Mouse (Mus musculus): Measurements from ENCODE around the gene Gpr62.

The Gpr62 gene

DNA sequence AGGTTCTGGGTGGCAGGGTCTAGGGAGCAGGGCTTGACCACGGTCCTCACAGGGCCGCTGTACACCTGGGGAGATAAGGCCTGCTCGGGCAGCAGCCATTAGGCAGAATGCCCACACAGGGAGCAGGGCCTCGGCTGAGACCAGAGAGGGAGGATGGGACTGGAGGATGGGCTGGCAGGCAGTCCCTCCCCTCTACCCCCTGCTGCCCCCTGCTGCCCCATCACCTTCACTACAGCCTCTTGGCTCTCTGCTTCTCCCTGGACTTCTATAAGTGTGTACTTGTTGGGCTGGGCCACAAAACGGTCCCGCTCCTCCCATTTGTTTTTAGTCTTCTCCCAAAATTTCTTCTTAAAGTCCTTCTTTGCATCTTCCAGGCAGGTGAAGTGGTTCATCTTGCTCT, 8.7 kb upstream of the Gpr62 start:
- DNase-seq (ENCODE audit: low spot score) = peak; percentile 79

- no peak for DNase-seq (ENCODE audit: low spot score)
Measured at GRCm38 (mm10) chr9:106473753-106474105, 8.0 kb upstream of the Gpr62 start.

DNA sequence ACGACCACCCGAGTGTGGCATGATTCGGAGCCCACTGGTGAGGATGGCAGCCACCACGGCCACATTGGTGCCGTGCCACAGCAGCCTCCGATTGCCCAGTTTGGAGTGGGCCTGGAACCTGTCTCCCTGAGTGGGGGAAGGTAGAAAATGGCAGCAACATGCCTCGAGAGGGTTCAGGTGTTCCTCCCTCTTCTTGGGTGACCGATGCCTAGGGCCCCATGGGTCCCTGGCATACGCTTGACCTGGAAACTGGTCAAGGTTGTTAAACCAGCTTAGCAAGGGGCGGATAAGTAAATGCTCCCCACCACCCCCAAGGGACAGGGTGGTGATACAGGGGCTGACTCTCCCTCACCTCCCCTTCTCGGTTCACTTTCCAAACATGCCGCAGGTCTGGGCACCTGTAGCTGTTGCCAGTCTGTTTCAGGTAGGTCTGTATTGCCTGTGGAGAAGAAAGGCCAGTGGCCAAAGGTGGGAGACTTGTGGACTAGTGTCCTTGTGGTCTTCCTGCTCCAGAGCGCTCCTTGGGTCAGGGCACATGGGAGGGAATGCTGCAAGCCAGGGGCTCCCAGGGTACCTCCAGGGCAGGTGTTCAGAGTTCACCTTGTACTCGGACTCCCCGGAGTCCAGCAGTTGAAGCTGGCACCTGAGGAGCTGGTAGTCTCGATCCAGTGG, 7.5 kb upstream of the Gpr62 start:
- no peak for DNase-seq (ENCODE audit: low spot score)

DNA sequence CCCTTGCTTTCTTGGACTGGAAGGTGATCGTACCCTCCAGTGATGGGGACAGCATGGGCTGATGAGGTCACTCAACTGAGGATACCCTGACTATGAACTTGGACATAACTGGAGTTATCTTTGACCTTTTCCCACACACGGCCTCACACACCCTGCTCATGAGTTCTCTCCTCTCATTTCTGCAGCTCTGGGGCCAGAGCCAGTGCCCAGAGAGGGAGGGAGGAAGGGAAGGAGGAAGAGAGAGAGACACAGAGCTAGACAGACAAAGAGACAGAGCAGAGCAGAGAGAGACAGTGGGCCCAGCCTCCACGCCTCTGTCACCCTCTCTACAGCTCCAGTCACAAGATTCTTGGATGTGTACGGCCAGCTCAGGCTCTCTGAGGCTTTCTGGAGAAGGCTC, 6.6 kb upstream of the Gpr62 start:
- no peak for DNase-seq (ENCODE audit: low spot score)

GRCm38 (mm10) chr9:106471892-106472291, 6.2 kb upstream of the Gpr62 start:
- DNase-seq (ENCODE audit: low spot score) = peak; percentile 76

DNA sequence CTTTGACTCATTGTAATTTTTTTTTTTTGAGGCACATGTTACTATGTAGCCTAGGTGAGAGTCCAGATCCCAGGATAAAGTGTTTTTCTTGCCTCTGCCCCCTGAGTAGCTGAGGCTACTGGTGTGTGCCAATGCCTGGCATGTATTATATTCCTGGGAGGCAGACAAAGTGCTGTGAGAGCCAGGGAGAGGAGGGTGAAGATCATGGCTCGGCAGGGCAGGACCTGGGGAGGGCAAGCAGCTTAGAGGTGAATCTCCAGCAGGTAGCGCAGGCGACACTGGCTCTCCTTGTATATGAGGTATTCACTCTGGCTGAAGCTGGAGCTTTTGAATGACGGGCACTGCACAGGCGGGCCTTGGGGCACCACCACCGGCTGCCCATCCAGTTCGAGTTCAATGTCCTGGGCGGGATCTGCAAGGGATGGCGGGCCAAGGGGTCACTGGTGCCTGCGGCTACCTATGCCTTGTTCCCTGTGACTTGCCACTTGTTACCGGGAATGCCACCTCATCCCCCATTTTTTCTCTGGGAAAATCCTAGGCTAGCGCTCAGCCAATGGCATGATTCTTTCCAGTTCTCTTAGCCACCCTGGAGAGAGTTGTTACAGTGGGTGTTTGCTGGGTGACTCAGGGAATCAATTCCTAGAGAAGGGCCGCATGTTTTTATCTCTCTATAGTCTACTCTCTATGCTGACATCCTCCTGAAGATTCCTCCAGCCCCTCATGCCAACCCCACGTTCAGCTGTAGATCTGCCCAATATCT, 5.4 kb upstream of the Gpr62 start:
- DNase-seq (ENCODE audit: low spot score) = no peak

DNA sequence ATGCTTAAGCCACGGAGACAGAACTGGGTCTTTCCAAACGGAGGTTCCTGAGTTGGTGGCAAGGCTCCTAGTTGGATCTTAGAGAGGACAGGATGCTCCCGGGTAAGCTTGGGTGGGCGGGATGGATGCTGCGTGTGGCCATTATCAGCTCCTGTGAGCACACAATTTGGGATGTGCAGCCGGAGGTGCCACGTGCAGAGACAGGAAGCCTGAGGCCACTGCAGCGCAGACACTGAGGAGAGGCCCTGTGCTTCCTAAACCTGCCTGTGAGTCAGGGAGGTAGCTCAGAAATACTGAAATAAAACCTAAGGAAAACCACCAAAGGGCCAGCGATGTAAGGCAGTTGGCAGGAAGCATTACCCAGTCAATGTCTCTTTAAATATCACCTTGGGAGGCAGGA, 4.0 kb upstream of the Gpr62 start:
- no peak for DNase-seq (ENCODE audit: low spot score)

- DNase-seq (ENCODE audit: low spot score) = no peak
Measured at GRCm38 (mm10) chr9:106469317-106469716, 3.6 kb upstream of the Gpr62 start.

GRCm38 (mm10) chr9:106467746-106468145, 2.0 kb upstream of the Gpr62 start:
- DNase-seq (ENCODE audit: low spot score) = no peak

- no peak for DNase-seq (ENCODE audit: low spot score)
Measured at GRCm38 (mm10) chr9:106466721-106467120, 983 bp upstream of the Gpr62 start.

- peak; percentile 85 for DNase-seq (ENCODE audit: low spot score)
Measured at GRCm38 (mm10) chr9:106464751-106465541, 792 bp downstream of the Gpr62 start.

DNA sequence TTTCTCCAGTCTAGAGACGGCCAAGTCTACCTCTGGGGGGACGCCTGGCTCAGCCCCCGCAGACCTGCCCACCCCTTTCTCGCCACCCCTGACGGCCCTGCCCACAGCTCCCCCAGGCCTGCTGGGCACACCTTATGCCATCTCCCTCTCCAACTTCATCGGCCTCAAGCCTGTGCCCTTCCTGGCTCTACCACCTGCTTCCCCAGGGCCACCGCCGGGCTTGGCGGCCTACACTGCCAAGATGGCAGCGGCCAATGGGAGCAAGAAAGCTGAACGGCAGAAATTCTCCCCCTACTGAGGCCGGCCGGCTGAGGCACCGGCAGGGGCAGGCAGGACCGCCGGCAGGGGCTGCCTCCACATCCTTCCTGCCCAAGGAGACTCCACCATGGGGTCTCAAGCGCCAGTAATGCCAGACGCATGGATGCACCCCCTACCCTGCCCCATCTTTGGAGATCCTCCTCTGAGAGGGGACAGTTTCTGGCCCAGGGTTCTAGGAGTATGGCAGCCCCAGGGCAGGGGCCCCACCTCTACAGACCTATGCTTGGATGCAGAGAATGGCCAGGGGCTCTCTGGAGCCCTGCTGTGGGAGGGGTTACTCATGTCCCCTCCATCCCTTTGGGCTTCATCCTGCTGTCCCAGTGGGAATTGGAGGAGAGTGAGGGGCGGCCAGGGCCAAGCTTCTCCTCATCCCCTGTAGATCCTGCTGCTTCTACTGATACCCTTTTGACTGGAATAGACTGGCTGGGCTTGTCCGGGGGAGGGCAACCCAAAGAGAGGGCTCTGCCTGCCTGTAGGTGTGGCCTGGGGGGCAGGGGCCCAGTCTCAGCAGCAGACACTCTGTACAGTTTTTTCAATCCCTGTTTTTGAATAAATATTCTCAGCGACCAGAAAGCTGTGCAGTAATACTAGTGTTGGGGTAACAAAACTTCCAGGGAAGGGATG, 2.3 kb downstream of the Gpr62 start:
- no peak for DNase-seq (ENCODE audit: low spot score)

GRCm38 (mm10) chr9:106462430-106462800, 3.3 kb downstream of the Gpr62 start:
- DNase-seq (ENCODE audit: low spot score) = no peak

DNA sequence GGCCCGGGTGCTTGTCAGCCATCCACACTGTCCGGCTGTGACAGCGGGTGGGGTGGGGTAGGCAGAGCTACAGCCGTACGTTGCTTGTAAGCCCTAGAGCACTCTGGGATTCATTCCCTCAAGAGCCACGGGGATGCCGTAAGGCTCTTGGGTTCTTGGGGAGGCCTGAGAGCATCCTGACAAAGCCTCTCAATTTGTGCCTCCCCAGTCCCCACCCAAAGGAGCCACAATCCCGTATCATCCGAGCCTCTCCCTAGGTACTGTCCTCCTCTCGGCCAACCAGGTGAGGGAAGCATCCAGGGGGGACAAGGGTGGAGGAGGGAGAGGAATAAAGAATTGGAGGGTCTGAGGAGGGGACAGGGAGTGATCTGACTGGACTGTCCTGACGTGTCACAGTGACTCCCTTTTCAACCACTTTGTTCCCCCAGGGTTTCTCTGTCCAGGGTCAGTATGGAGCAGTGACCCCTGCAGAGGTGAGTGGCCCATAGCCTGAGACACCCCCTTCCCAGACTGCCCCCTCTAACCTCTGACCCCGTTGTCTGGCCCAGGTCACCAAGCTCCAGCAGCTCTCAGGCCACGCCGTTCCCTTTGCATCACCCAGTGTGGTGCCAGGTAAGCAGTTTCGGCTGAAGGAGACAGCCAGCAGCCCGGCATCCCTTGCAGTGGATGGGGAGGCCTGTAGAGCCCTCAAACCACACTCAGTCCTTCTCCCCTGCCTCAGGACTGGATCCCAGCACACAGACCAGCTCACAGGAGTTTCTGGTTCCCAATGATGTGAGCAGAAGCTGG, 3.9 kb downstream of the Gpr62 start:
- DNase-seq (ENCODE audit: low spot score) = no peak

DNA sequence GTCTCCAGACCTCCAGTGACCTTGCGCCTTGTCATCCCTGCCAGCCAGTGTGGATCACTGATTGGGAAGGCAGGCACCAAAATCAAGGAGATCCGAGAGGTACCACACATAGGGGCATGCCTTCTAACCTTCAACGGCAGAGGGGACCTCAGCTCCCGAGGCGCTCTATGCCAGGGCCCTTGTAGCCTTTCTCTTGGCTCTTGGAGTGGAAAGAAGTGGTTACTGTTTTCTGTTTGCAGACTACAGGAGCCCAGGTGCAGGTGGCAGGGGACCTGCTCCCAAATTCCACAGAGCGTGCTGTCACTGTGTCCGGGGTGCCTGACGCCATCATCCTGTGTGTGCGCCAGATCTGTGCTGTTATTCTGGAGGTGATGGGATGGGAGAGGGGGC, 4.7 kb downstream of the Gpr62 start:
- DNase-seq (ENCODE audit: low spot score) = no peak

- DNase-seq (ENCODE audit: low spot score) = no peak
Measured at GRCm38 (mm10) chr9:106460401-106461025, 5.2 kb downstream of the Gpr62 start.

DNA sequence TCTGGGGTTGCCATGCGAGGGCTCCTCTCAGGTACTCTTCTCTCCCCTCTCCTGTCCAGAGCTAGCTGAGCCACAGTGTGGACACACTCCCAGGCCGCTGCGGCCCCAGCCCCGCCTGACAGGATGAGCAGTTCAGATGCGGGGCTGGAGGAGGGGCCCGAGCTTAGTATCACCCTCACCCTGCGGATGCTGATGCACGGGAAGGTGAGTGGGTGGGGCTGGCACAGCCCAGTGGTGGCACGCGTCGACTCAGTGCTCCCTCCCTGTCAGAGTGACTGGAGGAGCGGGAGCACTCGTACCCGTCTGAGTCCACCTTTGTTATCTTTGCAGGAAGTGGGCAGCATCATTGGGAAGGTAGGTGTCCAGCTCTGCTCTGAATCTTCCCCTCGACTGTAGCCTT, 5.8 kb downstream of the Gpr62 start:
- DNase-seq (ENCODE audit: low spot score) = no peak

DNA sequence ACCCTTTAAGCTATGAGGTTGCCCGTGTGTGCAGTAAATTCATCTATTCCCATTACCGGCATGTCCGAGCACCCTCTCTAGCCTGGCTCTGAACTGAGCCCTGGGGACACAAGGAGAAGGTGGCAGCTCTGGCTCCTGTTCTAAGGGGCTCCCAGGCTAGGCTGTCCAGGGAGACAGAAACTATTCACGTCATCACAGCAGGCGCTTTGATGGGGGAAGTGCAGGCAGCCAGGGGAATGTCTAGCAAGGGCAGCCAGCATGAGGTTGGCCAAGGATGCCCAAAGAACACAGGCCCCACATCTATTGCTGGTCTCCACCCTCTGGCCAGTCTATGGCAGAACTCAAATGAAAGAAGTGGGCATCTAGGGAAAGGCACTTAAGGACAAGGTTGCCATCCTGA, 7.8 kb downstream of the Gpr62 start:
- no peak for DNase-seq (ENCODE audit: low spot score)

DNA sequence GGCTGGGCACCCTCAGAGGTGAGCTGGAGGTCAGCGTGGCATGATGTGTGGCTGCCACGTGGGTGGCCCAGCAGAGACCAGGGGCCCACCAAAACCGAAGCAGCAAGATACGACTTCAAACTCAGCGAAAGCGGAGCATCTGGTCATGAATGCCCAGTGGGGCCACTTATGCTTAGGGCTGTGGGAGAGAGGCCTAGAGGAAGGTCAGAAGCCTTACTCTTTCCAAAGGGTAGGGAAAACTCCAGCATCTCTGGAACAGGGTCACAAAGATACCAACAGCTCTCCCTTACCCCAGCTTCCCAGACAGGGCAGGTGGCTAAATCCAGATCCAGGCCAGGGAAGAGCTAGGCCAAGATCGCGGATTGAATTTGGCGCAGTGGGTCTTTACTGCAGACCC, 8.6 kb downstream of the Gpr62 start:
- no peak for DNase-seq (ENCODE audit: low spot score)

GRCm38 (mm10) chr9:106456325-106457162, 9.2 kb downstream of the Gpr62 start:
- peak; percentile 82 for DNase-seq (ENCODE audit: low spot score)
